Mouse (Mus musculus) regulatory T cell (primary cell): ENCODE measurements at regions not wholly inside any gene's neighbourhood (a gene's known extent, or its start where the extent isn't known, plus 50 kb on each side); places are given as distances from the start of the nearest gene placed in this dataset.
"Not testable (repeated sequence)": the region's sequence is repeated elsewhere in the genome, so short reads cannot be mapped to it uniquely, and the experiment has no call there.

Experiments
- in situ Hi-C: fragments of 300-600 bp; cut with MboI, MseI; formaldehyde crosslinking; loops from one replicate; pipeline ENCODE4 v1.15.1; 2025; ENCODE audit warnings: high pct_unique_total_duplicates

DNA sequence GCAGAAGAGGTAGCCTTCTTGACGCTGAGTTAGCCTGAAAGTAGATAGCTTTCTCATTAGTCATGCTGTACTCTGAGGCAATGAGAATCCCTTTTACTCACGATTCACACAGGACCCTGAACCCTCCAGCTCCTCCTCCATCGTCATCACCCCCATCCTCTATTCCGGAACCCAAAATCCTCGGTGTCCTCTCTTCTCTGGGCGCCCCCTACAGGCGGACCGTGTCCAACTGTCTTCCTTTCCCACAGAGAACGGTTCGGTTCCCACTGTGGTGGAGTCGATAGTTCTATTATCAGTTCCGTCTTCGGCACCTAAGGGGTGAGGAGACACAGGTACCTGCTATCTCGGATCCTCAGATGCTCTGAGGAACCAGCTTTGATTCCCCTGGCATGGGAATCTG, 130.2 kb downstream of the Phlda1 start:
- in situ Hi-C loops = no loop called here

- in situ Hi-C loops = no loop called here
These were observed 131.1 kb downstream of the Phlda1 start for GRCm38 (mm10) chr10:111637084-111637735.

DNA sequence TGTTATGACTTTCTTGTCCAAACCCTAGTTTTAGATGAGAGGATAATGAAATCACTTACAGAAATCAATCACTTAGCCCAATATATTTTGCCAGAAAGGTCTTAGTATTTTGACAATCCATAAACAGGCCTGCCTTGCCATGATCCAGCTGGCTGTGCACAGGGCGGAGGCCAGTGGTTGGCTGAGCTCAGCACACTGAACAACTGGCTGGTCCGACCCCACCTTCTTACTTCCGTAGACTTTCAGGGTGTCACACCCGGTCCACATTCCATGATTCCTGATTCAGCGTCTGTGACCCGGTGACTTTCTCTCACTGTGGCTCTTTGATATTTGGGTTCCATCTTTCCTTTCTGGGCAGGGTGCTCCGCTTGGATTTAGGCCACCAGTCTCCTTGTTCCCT, 133.8 kb downstream of the Phlda1 start:
- in situ Hi-C loops = no loop called here

DNA sequence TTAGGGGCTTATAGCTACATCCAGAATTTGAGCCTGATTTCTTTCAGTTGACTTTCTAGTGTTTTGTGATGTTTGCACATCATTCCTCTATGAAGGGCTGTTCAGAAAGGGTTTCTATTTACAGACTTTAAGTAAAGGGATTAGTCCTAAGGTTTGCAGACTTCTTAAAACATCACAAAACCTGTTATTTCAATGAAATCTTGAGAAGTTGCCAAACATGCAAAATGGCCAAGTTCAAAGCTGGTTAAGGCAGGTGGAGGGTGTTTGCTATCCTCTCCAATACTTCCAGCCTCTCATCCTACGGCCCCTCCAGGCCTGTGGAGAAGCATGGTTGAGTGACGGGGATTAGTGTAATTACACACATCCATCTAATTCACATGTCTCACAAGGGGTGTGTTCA, 136.6 kb downstream of the Phlda1 start:
- in situ Hi-C loops = no loop called here

DNA sequence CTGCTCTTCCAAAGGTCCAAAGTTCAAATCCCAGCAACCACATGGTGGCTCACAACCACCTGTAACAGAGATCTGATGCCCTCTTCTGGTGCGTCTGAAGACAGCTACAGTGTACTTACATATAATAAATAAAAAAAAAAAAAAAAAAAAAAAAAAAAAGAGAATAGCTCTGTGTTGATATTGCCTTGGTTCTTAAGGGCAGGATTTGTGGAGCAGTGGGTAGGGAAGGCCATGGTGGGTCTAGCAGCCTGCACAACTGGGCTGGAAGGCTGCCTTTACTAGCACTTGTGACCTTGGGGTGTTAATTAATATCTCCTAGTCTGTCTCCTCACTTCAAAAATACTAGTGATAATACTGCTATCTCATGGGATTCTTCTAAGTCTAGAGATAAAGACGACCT, 147.7 kb downstream of the Phlda1 start:
- in situ Hi-C loops = not testable (repeated sequence)

DNA sequence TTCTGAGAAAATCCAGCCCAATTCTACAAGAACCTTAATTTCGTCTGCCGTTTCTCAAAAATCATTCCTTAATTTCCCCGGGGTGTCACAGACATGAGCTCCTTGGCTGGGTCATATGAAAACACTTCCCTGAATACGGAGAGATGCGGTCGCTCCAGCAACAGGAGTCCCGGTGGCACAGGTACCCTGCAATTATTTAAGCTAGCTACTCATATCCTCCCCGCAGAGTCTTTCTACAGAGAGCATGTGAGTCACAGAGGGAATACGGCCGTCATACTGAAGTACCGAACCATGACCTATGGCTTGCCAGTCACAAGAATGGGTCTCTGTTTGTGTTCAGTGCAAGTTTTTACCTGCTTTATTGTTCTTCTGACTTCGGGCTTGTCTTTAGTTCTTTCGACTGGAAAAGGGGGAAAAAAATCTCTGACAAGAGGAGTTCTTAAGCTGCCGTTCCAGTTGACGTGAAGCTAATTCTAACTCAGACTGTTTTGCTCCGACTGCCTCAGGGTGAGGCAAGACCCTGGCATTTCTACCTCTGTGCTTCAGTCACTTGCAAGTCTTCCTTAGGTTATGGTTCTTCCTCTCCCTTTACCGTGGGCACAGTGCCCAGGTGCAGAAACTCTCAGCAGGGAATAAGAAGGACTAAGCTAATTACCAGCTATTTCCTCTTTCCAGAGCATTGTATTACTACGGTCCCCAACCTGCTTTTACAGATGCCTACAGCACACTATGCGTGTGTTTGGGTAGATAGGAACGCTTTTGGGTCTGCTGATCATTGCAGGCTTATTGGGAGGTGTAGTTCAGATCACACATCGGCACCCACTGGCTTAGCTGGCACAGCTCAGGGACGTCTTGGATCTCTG, 148.5 kb downstream of the Phlda1 start:
- in situ Hi-C loops = no loop called here

GRCm38 (mm10) chr10:111658828-111659227, 152.7 kb downstream of the Phlda1 start:
- in situ Hi-C loops = no loop called here

DNA sequence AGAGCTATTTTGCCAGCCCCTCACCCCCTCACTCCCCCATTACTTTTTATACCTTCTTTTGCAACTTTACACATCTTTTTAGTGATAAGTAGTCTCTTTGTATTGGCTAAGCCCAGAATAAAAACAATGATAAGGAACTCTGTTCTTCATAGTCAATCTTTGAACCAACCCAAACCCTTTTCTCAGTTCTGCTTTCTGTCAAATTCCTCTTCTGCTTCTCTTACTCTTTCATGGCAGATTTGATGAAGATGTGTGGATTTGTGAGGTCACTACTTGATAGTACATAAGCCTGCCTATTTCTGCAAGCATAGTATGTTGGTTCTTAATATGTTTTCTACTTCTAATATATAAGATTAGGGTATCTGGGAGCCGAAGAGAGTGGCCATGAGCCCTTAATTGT, 156.6 kb downstream of the Phlda1 start:
- in situ Hi-C loops = no loop called here

GRCm38 (mm10) chr10:111665834-111666233, 159.7 kb downstream of the Phlda1 start:
- in situ Hi-C loops = no loop called here

- in situ Hi-C loops = no loop called here
These were observed 160.9 kb downstream of the Phlda1 start for GRCm38 (mm10) chr10:111666963-111667362.

DNA sequence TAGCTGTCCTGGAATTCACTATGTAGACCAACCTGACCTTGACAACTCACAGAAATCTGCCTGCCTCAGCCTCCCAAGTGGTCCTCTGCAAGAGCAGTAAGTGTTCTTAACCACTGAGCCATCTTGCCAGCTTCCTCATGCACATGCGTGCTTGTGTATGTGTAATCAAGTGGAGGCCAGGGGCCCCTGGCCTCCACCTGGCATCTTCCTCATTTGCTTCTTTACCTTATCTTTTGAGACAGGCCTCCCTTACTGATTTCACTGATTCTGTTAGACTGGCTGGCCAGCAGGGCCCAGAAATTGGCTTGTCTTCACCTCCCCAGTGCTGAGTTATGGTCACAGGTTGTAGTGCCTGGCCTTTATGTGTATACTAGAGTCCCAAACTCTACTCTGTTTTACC, 162.6 kb downstream of the Phlda1 start:
- in situ Hi-C loops = no loop called here

DNA sequence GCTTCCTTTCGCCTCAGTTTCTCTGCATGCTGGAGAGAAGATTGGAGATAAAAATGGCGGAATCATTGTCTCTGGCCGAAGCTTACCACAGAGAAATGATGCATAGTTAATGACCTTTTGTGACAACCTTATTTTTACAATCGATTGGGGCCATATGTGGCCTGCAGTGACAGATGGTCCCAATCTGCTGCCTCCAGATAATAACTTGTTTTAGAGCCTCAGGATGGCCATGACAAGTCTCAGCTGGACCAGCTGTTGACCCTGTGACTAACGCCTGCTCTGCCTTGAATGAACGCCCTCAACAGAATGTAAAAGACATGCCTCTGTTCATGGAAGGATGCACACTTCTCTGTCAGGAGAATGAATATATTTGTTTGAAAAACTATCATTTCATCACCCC, 163.6 kb downstream of the Phlda1 start:
- in situ Hi-C loops = no loop called here

- in situ Hi-C loops = no loop called here
These were observed 164.6 kb downstream of the Phlda1 start for GRCm38 (mm10) chr10:111670666-111671065.

DNA sequence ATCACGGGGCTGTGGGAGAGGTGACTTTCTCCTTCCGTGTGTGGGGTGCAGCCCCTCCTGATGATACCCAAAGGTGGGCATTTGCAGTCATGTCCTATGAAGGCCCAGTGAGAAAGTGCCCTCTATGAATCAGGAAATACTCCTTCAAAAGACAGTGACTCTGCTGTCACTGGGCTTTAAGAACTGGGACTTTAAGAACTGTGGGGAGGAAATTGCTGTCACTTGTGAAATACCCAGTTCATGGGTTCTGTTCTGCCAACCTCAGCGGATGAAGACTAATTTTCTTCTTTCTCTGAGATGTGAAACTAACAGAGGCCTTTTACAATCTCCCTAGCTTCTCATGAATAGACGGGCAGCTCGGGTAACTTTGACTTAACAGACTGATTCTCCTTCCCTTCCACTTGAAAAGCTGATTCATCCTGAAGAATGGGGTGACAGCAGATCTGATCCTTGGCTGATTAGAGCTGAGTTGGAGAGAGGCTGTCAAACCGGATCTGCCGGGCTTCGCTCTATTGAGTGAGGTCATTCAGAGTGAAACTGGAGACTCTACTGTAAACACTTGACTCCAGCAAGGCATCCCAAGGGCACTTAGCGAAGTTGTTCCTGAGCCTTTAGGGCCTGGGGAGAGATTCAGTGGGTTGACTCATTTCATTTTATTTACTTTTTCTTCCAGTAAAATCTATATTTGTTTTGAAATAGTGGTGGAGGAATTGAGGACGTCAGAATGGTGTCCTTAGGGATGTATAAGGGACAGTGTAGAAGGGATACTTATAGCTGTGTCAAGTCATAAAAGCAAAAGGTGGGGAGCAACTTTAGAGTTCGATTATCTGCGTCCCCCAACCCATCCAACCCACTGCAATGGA, 166.6 kb downstream of the Phlda1 start:
- in situ Hi-C loops = no loop called here

- in situ Hi-C loops = no loop called here
These were observed 167.2 kb downstream of the Phlda1 start for GRCm38 (mm10) chr10:111673317-111673610.

DNA sequence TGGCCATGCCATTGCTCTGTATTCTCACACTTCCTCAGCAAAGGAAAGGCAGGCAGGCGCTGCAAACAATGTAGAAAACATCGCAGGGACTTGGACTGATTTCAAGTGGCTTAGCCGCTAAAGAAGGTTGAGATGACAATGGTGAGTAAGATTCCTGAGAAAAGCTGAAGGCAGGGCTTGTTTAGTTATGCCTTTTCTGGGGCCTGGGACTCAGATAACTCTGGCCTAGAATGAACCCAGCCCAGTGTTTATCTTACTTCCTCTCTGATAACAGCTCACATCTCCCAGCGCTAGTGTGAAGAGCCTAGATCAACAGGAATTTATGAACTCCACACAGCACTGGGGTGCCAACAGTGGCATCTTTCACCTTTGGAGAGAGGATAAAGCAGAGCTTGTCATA, 170.2 kb downstream of the Phlda1 start:
- in situ Hi-C loops = no loop called here

- in situ Hi-C loops = no loop called here
These were observed 174.8 kb downstream of the Phlda1 start for GRCm38 (mm10) chr10:111680919-111681318.

DNA sequence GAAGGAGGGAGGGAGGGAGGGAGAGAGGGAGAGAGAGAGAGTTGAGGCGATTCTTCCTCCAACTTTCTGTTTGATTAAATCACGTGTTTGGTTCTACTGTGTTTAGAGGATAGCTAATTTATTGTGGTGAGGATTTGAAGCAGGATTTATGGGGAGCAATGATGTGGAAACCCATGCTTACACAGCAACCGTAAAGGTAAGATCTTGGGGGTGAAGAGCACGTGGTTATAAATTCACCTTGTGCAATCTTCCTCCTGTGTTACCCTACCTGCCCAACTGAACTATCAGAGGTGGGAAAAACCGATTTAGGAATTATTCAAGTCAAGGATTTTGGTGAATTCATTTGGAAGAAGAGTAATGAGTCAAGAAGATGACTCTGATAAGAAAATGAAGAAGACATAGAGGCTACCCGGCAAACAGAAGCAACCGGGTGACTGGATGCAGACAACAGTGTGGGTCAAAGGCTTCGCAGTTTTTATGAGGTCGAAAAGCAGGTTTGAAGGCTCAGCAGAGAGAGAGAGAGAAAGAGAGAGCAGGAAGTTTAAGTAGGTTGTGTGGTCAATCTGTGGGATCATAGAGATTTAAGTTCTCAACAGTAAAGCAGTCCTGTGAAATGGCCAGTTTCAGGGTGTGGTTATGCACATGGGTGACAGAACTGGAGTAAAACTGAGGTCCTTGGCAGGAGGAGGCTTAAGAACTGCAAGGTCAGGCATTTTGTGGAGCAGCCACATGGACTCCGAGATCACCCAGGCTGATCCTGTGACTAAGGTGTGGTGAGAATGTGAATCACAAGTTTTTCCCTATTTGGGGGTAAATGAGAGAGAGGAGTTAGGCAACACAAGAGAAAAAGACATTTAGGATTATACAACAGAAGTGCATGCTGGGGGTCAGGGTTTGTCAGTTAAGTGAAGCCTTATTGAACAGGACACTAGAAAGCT, 178.6 kb downstream of the Phlda1 start:
- in situ Hi-C loops = no loop called here

- in situ Hi-C loops = no loop called here
These were observed 180.5 kb downstream of the Phlda1 start for GRCm38 (mm10) chr10:111686585-111686984.

GRCm38 (mm10) chr10:111689587-111689986, 183.5 kb downstream of the Phlda1 start:
- in situ Hi-C loops = no loop called here

- in situ Hi-C loops = no loop called here
These were observed 187.7 kb downstream of the Phlda1 start for GRCm38 (mm10) chr10:111693762-111694161.
